Mouse (Mus musculus) liver, postnatal 0 days (tissue): ENCODE data around the gene Spsb4. TPM values are rescaled to one million over a fixed set of nuclear protein-coding genes. Genes with fewer than 3 reads are reported as not detected.

Source experiments
- ATAC-seq: fragments of 200-750 bp; cut with Nextera tagmentation; 2 replicates; pipeline ENCODE4 v1.8.0; 2017; ENCODE audit warnings: mild to moderate bottlenecking, moderate library complexity
- DNase-seq: peaks from one replicate; pipeline ENCODE4 v3.0.0-alpha.2; 2016
- H3K27ac ChIP-seq: fragments of 300-500 bp; sonication (generic); 2 replicates; pipeline ENCODE4 v1.5.1; 2014; ENCODE audit warnings: antibody characterized with exemption, moderate library complexity, mild to moderate bottlenecking, low read depth
- H3K27me3 ChIP-seq: fragments of 300-500 bp; sonication (generic); 2 replicates; pipeline ENCODE4 v1.6.1; 2014; ENCODE audit warnings: low read length, control low read depth, mixed read lengths; ENCODE audit not compliant: insufficient read depth
- H3K36me3 ChIP-seq: fragments of 300-500 bp; sonication (generic); replicated peaks from 2 replicates; pipeline ENCODE4 v1.6.1; 2014; ENCODE audit warnings: mild to moderate bottlenecking, control low read depth, low read length, moderate library complexity, mixed read lengths; ENCODE audit not compliant: insufficient read depth
- H3K4me1 ChIP-seq: fragments of 300-500 bp; sonication (generic); 2 replicates; pipeline ENCODE4 v1.6.1; 2014; ENCODE audit warnings: antibody characterized with exemption, mild to moderate bottlenecking, control low read depth; ENCODE audit not compliant: insufficient read depth
- H3K4me2 ChIP-seq: fragments of 300-500 bp; sonication (generic); 2 replicates; pipeline ENCODE4 v1.6.1; 2014; ENCODE audit warnings: low read depth, mild to moderate bottlenecking, low read length, moderate library complexity, mixed read lengths
- H3K4me3 ChIP-seq: fragments of 300-500 bp; sonication (generic); 2 replicates; pipeline ENCODE4 v1.5.1; 2014; ENCODE audit warnings: low read depth, low read length
- H3K9ac ChIP-seq: fragments of 300-500 bp; sonication (generic); replicated peaks from 2 replicates; pipeline ENCODE4 v1.6.1; 2014; ENCODE audit warnings: mild to moderate bottlenecking, moderate library complexity
- H3K9me3 ChIP-seq: fragments of 300-500 bp; sonication (generic); 2 replicates; pipeline ENCODE4 v1.6.1; 2016; ENCODE audit warnings: mild to moderate bottlenecking, control low read depth, low read length, mixed read lengths
- CTCF ChIP-seq: sonication (generic); IDR thresholded peaks from 2 replicates; pipeline ENCODE4 v1.5.1; 2016; ENCODE audit warnings: antibody characterized with exemption, low read depth
- EP300 ChIP-seq: IDR thresholded peaks from 2 replicates; pipeline ENCODE4 v1.6.1; 2016; ENCODE audit warnings: antibody characterized with exemption, low read depth, mild to moderate bottlenecking
- WGBS: fragments of 180-500 bp; shearing (Covaris S2); extraction: QIAGEN DNeasy Blood & Tissue Kit; methylation state at CpG from one replicate; pipeline ENCODE4 v1.1.7; 2014; ENCODE audit not compliant: insufficient replicate concordance; 5-methylcytosine and 5-hydroxymethylcytosine counted together
- polyA plus RNA-seq: library from polyadenylated mRNA; unstranded; fragments of >200 nt; fragmentation: Nextera tagmentation; extraction: Ambion mirVana; gene quantifications from 2 replicates; pipeline ENCODE4 v1.2.1, GENCODE M21; 2015

The Spsb4 gene
- polyA plus RNA-seq, 1 experiment from 2014 or later = 0.99 TPM

DNA sequence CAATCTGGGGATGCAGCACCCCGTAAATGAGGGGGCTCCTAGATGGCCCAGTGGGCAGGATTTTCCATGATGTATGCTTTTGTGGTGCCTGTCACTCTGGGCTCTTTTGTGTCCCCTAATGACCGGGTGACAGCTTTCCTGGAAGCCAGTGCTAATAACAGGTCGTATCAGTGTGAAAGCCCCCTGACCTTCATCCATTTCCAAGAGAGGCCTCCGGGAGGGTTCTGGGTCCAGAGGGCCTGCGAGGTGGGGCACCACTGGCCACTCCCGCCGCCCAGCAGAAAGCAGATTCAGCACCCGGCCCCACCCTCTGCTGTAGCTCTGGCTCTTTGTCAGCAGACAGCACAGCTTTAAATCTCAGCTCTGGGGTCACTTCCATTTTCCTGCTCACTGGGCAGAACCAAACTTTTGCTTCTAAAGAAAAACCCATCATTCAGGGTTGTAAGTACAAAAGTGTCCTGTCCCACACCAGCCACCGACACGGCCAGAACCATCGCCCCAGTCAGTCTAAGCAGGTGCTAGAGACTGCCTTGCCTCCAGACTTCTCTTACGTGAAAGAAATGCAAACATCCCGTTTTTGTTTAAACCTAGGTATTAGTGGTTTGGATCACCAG, 39.1 kb downstream of the Spsb4 start:
- no peak overlapping the region for H3K27ac ChIP-seq
- no peak overlapping the region for H3K4me3 ChIP-seq
- 53% methylated on average over 13 of the region's 13 CpGs for WGBS
- no peaks in the 10 kb centered on the region for H3K9me3 ChIP-seq
- H3K9ac ChIP-seq = no peak overlapping the region
- ATAC-seq = no peak
- no peaks in the 10 kb centered on the region for H3K36me3 ChIP-seq
- H3K4me2 ChIP-seq = no peak overlapping the region
- TF ChIP-seq CTCF = no peak
- TF ChIP-seq EP300 = no peak
- no peaks in the 10 kb centered on the region for H3K27me3 ChIP-seq
- peaks cover 3% of the 10 kb centered on the region; the same call in 1 of the 2 replicates for H3K4me1 ChIP-seq
- no peak for DNase-seq

- Histone ChIP-seq H3K4me2 (no peak overlapping the region), H3K9me3 (no peaks in the 10 kb centered on the region), H3K4me3 (no peak overlapping the region), H3K36me3 (no peaks in the 10 kb centered on the region), H3K9ac (no peak overlapping the region), H3K27me3 (no peaks in the 10 kb centered on the region), H3K4me1 (peaks cover 3% of the 10 kb centered on the region; the same call in 1 of the 2 replicates), H3K27ac (no peak overlapping the region)
- WGBS = 79% methylated on average over 10 of the region's 10 CpGs
- TF ChIP-seq CTCF = no peak
- TF ChIP-seq EP300 = no peak
- DNase-seq (no peak), ATAC-seq (no peak)
Measured at GRCm38 (mm10) chr9:96978147-96978782, 40.4 kb downstream of the Spsb4 start.

GRCm38 (mm10) chr9:96977287-96978145, 41.1 kb downstream of the Spsb4 start:
- Histone ChIP-seq H3K27me3 (no peaks in the 10 kb centered on the region), H3K27ac (no peak overlapping the region), H3K4me3 (no peak overlapping the region), H3K4me2 (no peak overlapping the region), H3K4me1 (peaks cover 2% of the 10 kb centered on the region; the same call in 1 of the 2 replicates), H3K9me3 (no peaks in the 10 kb centered on the region), H3K9ac (no peak overlapping the region), H3K36me3 (no peaks in the 10 kb centered on the region)
- DNase-seq (no peak), ATAC-seq (no peak)
- TF ChIP-seq CTCF (no peak), EP300 (no peak)
- WGBS = 60% methylated on average over 13 of the region's 13 CpGs

GRCm38 (mm10) chr9:96973091-96973490, 45.6 kb downstream of the Spsb4 start:
- TF ChIP-seq CTCF (no peak), EP300 (no peak)
- no peak overlapping the region for H3K4me2 ChIP-seq
- DNase-seq = no peak
- no peak overlapping the region for H3K27ac ChIP-seq
- no peaks in the 10 kb centered on the region for H3K27me3 ChIP-seq
- no peak overlapping the region for H3K4me3 ChIP-seq
- 0 out of 2 replicates have a peak, but pooled peaks cover 2% of the 10 kb centered on the region for H3K4me1 ChIP-seq
- ATAC-seq = no peak
- no peaks in the 10 kb centered on the region for H3K36me3 ChIP-seq
- no peaks in the 10 kb centered on the region for H3K9me3 ChIP-seq
- 81% methylated on average over 9 of the region's 9 CpGs for WGBS
- H3K9ac ChIP-seq = no peak overlapping the region

- Histone ChIP-seq H3K9ac (no peak overlapping the region), H3K4me3 (no peak overlapping the region), H3K9me3 (no peaks in the 10 kb centered on the region), H3K27ac (no peak overlapping the region), H3K4me1 (peaks cover 11% of the 10 kb centered on the region), H3K4me2 (no peak overlapping the region), H3K27me3 (no peaks in the 10 kb centered on the region), H3K36me3 (no peaks in the 10 kb centered on the region)
- WGBS = 70% methylated on average over 9 of the region's 9 CpGs
- ATAC-seq (no peak), DNase-seq (no peak)
- TF ChIP-seq EP300 (no peak), CTCF (no peak)
Measured at GRCm38 (mm10) chr9:96971625-96972404, 46.8 kb downstream of the Spsb4 start.

DNA sequence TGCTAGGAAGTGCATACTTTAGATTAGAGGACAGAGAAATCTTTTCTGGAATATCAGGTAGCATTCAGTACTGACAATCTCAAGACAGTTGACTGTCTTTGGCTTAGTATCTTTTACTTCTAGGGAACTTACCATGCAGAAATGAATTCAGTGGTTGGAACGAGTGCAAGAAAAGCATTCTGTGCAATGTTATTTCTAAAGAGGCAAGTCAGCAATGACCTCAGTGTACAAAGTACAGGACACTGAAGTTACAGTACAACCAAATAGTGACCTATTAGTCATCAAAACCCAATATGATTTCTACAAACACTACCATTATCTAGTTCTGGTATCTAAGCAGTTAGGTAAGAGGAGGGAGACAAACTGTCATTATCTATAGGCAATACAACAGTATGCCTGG, 51.1 kb downstream of the Spsb4 start:
- ATAC-seq (no peak), DNase-seq (no peak)
- Histone ChIP-seq H3K9ac (no peak overlapping the region), H3K9me3 (no peaks in the 10 kb centered on the region), H3K27me3 (no peaks in the 10 kb centered on the region), H3K27ac (no peak overlapping the region), H3K4me1 (peaks cover 19% of the 10 kb centered on the region), H3K4me2 (no peak overlapping the region), H3K36me3 (no peaks in the 10 kb centered on the region), H3K4me3 (no peak overlapping the region)
- TF ChIP-seq EP300 = no peak
- no peak for TF ChIP-seq CTCF
- WGBS = 53% methylated on average over 1 of the region's 1 CpGs
